Mouse (Mus musculus): ENCODE results near the gene Spata22.
"Not testable (repeated sequence)": the region's sequence is repeated elsewhere in the genome, so short reads cannot be mapped to it uniquely, and the experiment has no call there.

The Spata22 gene

GRCm38 (mm10) chr11:73329442-73329841 is at the start of gene Spata22, which contains the start of the genes Aspa and Gm49340:
Spata22 (plus strand) TSS chr11:73329741.
Aspa (minus strand) TSS chr11:73329596.
Gm49340 (plus strand) TSS chr11:73329741.
- no peak for DNase-seq (ENCODE audit: low read depth)

GRCm38 (mm10) chr11:73280710-73281109 is 48.8 kb upstream of the Spata22 start:
- peak; percentile 36 for DNase-seq (ENCODE audit: low read depth)

GRCm38 (mm10) chr11:73281528-73282027 is 48.0 kb upstream of the Spata22 start:
- peak; percentile 70 for DNase-seq (ENCODE audit: low read depth)

GRCm38 (mm10) chr11:73283369-73283768 is 46.2 kb upstream of the Spata22 start:
- no peak for DNase-seq (ENCODE audit: low read depth)

- DNase-seq (ENCODE audit: low read depth): no peak
Observed at GRCm38 (mm10) chr11:73283926-73284325, 45.6 kb upstream of the Spata22 start.

- no peak for DNase-seq (ENCODE audit: low read depth)
Observed at GRCm38 (mm10) chr11:73284351-73284750, 45.2 kb upstream of the Spata22 start.

- no peak for DNase-seq (ENCODE audit: low read depth)
Observed at GRCm38 (mm10) chr11:73289621-73290020, 39.9 kb upstream of the Spata22 start.

- DNase-seq (ENCODE audit: low read depth): no peak
Observed at GRCm38 (mm10) chr11:73303123-73303522, 26.4 kb upstream of the Spata22 start.

- no peak for DNase-seq (ENCODE audit: low read depth)
Observed at GRCm38 (mm10) chr11:73315961-73316360, 13.6 kb upstream of the Spata22 start.

- not testable (repeated sequence) for DNase-seq (ENCODE audit: low read depth)
Observed at GRCm38 (mm10) chr11:73318581-73318980, 11.0 kb upstream of the Spata22 start.

GRCm38 (mm10) chr11:73321064-73321463 is 8.5 kb upstream of the Spata22 start:
- not testable (repeated sequence) for DNase-seq (ENCODE audit: low read depth)

- DNase-seq (ENCODE audit: low read depth): no peak
Observed at GRCm38 (mm10) chr11:73323906-73324830, 5.4 kb upstream of the Spata22 start.

GRCm38 (mm10) chr11:73326485-73326886 is 3.1 kb upstream of the Spata22 start:
- no peak for DNase-seq (ENCODE audit: low read depth)

- no peak for DNase-seq (ENCODE audit: low read depth)
Observed at GRCm38 (mm10) chr11:73327361-73327760, 2.2 kb upstream of the Spata22 start.

- DNase-seq (ENCODE audit: low read depth): no peak
Observed at GRCm38 (mm10) chr11:73333357-73333756, 3.8 kb downstream of the Spata22 start.

GRCm38 (mm10) chr11:73336919-73337318 is 7.4 kb downstream of the Spata22 start:
- DNase-seq (ENCODE audit: low read depth): no peak

GRCm38 (mm10) chr11:73350483-73350882 is 20.9 kb downstream of the Spata22 start, which contains the start of gene Olfr20:
Olfr20 (plus strand) TSS chr11:73350783.
- DNase-seq (ENCODE audit: low read depth): no peak

- DNase-seq (ENCODE audit: low read depth): no peak
Observed at GRCm38 (mm10) chr11:73370946-73371345, 41.4 kb downstream of the Spata22 start, which contains the start of gene Olfr376. Olfr376 (plus strand) TSS chr11:73371246.

GRCm38 (mm10) chr11:73395374-73395773 is 65.8 kb downstream of the Spata22 start:
- no peak for DNase-seq (ENCODE audit: low read depth)
